Mouse (Mus musculus): ENCODE results near the gene Pik3r2. TPM values are rescaled to one million over a fixed set of nuclear protein-coding genes. Genes with fewer than 3 reads are reported as not detected.

Gene Pik3r2
- polyA plus RNA-seq, 1 experiment from 2014 or later: 8.9 TPM

- H3K9ac ChIP-seq (replicated peaks): no peak overlapping the region
- H3K36me3 ChIP-seq (replicated peaks; ENCODE audit: insufficient read depth, low read length): no peaks in the 10 kb centered on the region
- 77% methylated on average over 19 of the region's 19 CpGs for WGBS (ENCODE audit: insufficient replicate concordance)
- DNase-seq (no peak), ATAC-seq (no peak)
- H3K4me2 ChIP-seq (ENCODE audit: low read depth, low read length): no peak overlapping the region
- no peak overlapping the region for H3K27ac ChIP-seq (ENCODE audit: low read depth)
- H3K9me3 ChIP-seq (ENCODE audit: low read length): no peaks in the 10 kb centered on the region
- no peak overlapping the region for H3K4me3 ChIP-seq (ENCODE audit: low read depth, low read length)
- no peak for TF ChIP-seq CTCF (IDR thresholded peaks at IDR 0.05; ENCODE audit: low read depth)
- TF ChIP-seq EP300 (IDR thresholded peaks at IDR 0.05; ENCODE audit: low read depth): no peak
- H3K27me3 ChIP-seq (ENCODE audit: insufficient read depth, low read length): peaks cover 22% of the 10 kb centered on the region
- H3K4me1 ChIP-seq (ENCODE audit: insufficient read depth): peaks cover 18% of the 10 kb centered on the region
Observed at GRCm38 (mm10) chr8:70749097-70749674, 27.3 kb downstream of the Pik3r2 start.

- H3K4me3 ChIP-seq (ENCODE audit: low read depth, low read length): no peak overlapping the region
- TF ChIP-seq CTCF (IDR thresholded peaks at IDR 0.05; ENCODE audit: low read depth) (no peak), EP300 (IDR thresholded peaks at IDR 0.05; ENCODE audit: low read depth) (no peak)
- peaks cover 29% of the 10 kb centered on the region for H3K27me3 ChIP-seq (ENCODE audit: insufficient read depth, low read length)
- ATAC-seq (no peak), DNase-seq (peak; percentile 14)
- H3K36me3 ChIP-seq (replicated peaks; ENCODE audit: insufficient read depth, low read length): no peaks in the 10 kb centered on the region
- no peaks in the 10 kb centered on the region for H3K9me3 ChIP-seq (ENCODE audit: low read length)
- peaks cover 19% of the 10 kb centered on the region for H3K4me1 ChIP-seq (ENCODE audit: insufficient read depth)
- H3K4me2 ChIP-seq (ENCODE audit: low read depth, low read length): no peak overlapping the region
- no peak overlapping the region for H3K27ac ChIP-seq (ENCODE audit: low read depth)
- no peak overlapping the region for H3K9ac ChIP-seq (replicated peaks)
- WGBS (ENCODE audit: insufficient replicate concordance): 81% methylated on average over 23 of the region's 23 CpGs
Observed at GRCm38 (mm10) chr8:70748246-70749096, 28.0 kb downstream of the Pik3r2 start.

- no peak overlapping the region for H3K9ac ChIP-seq (replicated peaks)
- H3K36me3 ChIP-seq (replicated peaks; ENCODE audit: insufficient read depth, low read length): no peaks in the 10 kb centered on the region
- no peak overlapping the region for H3K27ac ChIP-seq (ENCODE audit: low read depth)
- peaks cover 15% of the 10 kb centered on the region for H3K4me1 ChIP-seq (ENCODE audit: insufficient read depth)
- no peak overlapping the region for H3K4me3 ChIP-seq (ENCODE audit: low read depth, low read length)
- ATAC-seq (no peak), DNase-seq (peak; percentile 12)
- no peak for TF ChIP-seq EP300 (IDR thresholded peaks at IDR 0.05; ENCODE audit: low read depth)
- no peaks in the 10 kb centered on the region for H3K9me3 ChIP-seq (ENCODE audit: low read length)
- peaks cover 40% of the 10 kb centered on the region for H3K27me3 ChIP-seq (ENCODE audit: insufficient read depth, low read length)
- 76% methylated on average over 18 of the region's 18 CpGs for WGBS (ENCODE audit: insufficient replicate concordance)
- H3K4me2 ChIP-seq (ENCODE audit: low read depth, low read length): no peak overlapping the region
Observed at GRCm38 (mm10) chr8:70747211-70747890, 29.2 kb downstream of the Pik3r2 start.

- DNase-seq (no peak), ATAC-seq (no peak)
- H3K27me3 ChIP-seq (ENCODE audit: insufficient read depth, low read length): peaks cover 46% of the 10 kb centered on the region
- no peak overlapping the region for H3K4me2 ChIP-seq (ENCODE audit: low read depth, low read length)
- no peak overlapping the region for H3K27ac ChIP-seq (ENCODE audit: low read depth)
- H3K4me1 ChIP-seq (ENCODE audit: insufficient read depth): peaks cover 17% of the 10 kb centered on the region
- no peak overlapping the region for H3K4me3 ChIP-seq (ENCODE audit: low read depth, low read length)
- H3K9me3 ChIP-seq (ENCODE audit: low read length): no peaks in the 10 kb centered on the region
- no peak overlapping the region for H3K9ac ChIP-seq (replicated peaks)
- TF ChIP-seq CTCF (IDR thresholded peaks at IDR 0.05; ENCODE audit: low read depth): no peak
- TF ChIP-seq EP300 (IDR thresholded peaks at IDR 0.05; ENCODE audit: low read depth): no peak
- no peaks in the 10 kb centered on the region for H3K36me3 ChIP-seq (replicated peaks; ENCODE audit: insufficient read depth, low read length)
- WGBS (ENCODE audit: insufficient replicate concordance): 71% methylated on average over 9 of the region's 9 CpGs
Observed at GRCm38 (mm10) chr8:70746676-70747075, 29.8 kb downstream of the Pik3r2 start.

- WGBS (ENCODE audit: insufficient replicate concordance): 61% methylated on average over 19 of the region's 19 CpGs
- no peak overlapping the region for H3K4me2 ChIP-seq (ENCODE audit: low read depth, low read length)
- no peaks in the 10 kb centered on the region for H3K36me3 ChIP-seq (replicated peaks; ENCODE audit: insufficient read depth, low read length)
- H3K9me3 ChIP-seq (ENCODE audit: low read length): no peaks in the 10 kb centered on the region
- H3K27me3 ChIP-seq (ENCODE audit: insufficient read depth, low read length): peaks cover 46% of the 10 kb centered on the region
- no peak overlapping the region for H3K4me3 ChIP-seq (ENCODE audit: low read depth, low read length)
- H3K9ac ChIP-seq (replicated peaks): no peak overlapping the region
- H3K27ac ChIP-seq (ENCODE audit: low read depth): no peak overlapping the region
- no peak for DNase-seq
- TF ChIP-seq CTCF (IDR thresholded peaks at IDR 0.05; ENCODE audit: low read depth) (no peak), EP300 (IDR thresholded peaks at IDR 0.05; ENCODE audit: low read depth) (no peak)
- no peak for ATAC-seq
- H3K4me1 ChIP-seq (ENCODE audit: insufficient read depth): peaks cover 17% of the 10 kb centered on the region
Observed at GRCm38 (mm10) chr8:70745691-70746220, 30.8 kb downstream of the Pik3r2 start.

- WGBS (ENCODE audit: insufficient replicate concordance): 44% methylated on average over 11 of the region's 11 CpGs
- peaks cover 46% of the 10 kb centered on the region for H3K27me3 ChIP-seq (ENCODE audit: insufficient read depth, low read length)
- ATAC-seq (no peak), DNase-seq (no peak)
- no peak overlapping the region for H3K27ac ChIP-seq (ENCODE audit: low read depth)
- peaks cover 15% of the 10 kb centered on the region for H3K4me1 ChIP-seq (ENCODE audit: insufficient read depth)
- H3K4me2 ChIP-seq (ENCODE audit: low read depth, low read length): no peak overlapping the region
- H3K9me3 ChIP-seq (ENCODE audit: low read length): no peaks in the 10 kb centered on the region
- H3K9ac ChIP-seq (replicated peaks): no peak overlapping the region
- no peaks in the 10 kb centered on the region for H3K36me3 ChIP-seq (replicated peaks; ENCODE audit: insufficient read depth, low read length)
- H3K4me3 ChIP-seq (ENCODE audit: low read depth, low read length): no peak overlapping the region
- no peak for TF ChIP-seq EP300 (IDR thresholded peaks at IDR 0.05; ENCODE audit: low read depth)
- no peak for TF ChIP-seq CTCF (IDR thresholded peaks at IDR 0.05; ENCODE audit: low read depth)
Observed at GRCm38 (mm10) chr8:70744806-70745205, 31.7 kb downstream of the Pik3r2 start.

All from liver, postnatal 0 days (tissue).